Mouse (Mus musculus) midbrain, embryonic 10.5 days (tissue): ENCODE measurements around the gene Icam5. TPM values are rescaled to one million over a fixed set of nuclear protein-coding genes. Genes with fewer than 3 reads are reported as not detected.
A peak's percentile ranks its signal among the peaks of the same experiment; 100 is the strongest.

ENCODE experiments used
- DNase-seq: peaks from one replicate; pipeline ENCODE4 v3.0.0-alpha.2; 2017; ENCODE audit warnings: low spot score
- H3K27ac ChIP-seq: fragments of 300-500 bp; sonication (generic); replicated peaks from 2 replicates; pipeline ENCODE4 v1.5.1; 2016; ENCODE audit warnings: mild to moderate bottlenecking
- H3K27me3 ChIP-seq: fragments of 300-500 bp; sonication (generic); 2 replicates; pipeline ENCODE4 v1.6.1; 2016; ENCODE audit warnings: low read depth, mild to moderate bottlenecking; ENCODE audit not compliant: poor library complexity, severe bottlenecking
- H3K36me3 ChIP-seq: fragments of 300-500 bp; sonication (generic); 2 replicates; pipeline ENCODE4 v1.6.1; 2016; ENCODE audit warnings: mild to moderate bottlenecking, moderate library complexity
- H3K4me1 ChIP-seq: fragments of 300-500 bp; sonication (generic); 2 replicates; pipeline ENCODE4 v1.6.1; 2016
- H3K4me3 ChIP-seq: fragments of 300-500 bp; sonication (generic); 2 replicates; pipeline ENCODE4 v1.5.1; 2016; ENCODE audit warnings: mild to moderate bottlenecking, moderate library complexity
- H3K9me3 ChIP-seq: fragments of 300-500 bp; sonication (generic); replicated peaks from 2 replicates; pipeline ENCODE4 v1.6.1; 2016; ENCODE audit warnings: mild to moderate bottlenecking
- WGBS: fragments of 180-500 bp; shearing (Covaris S2); methylation state at CpG from one replicate; pipeline ENCODE4 v1.1.7; 2016; 5-methylcytosine and 5-hydroxymethylcytosine counted together
- polyA plus RNA-seq: library from polyadenylated mRNA; unstranded; fragments of >200 nt; fragmentation: Nextera tagmentation; extraction: Ambion mirVana; gene quantifications from 2 replicates; pipeline ENCODE4 v1.2.1, GENCODE M21; 2016

Icam5 gene
- polyA plus RNA-seq, 1 experiment from 2014 or later = not detected

- Histone ChIP-seq H3K9me3 (no peaks in the 10 kb centered on the region), H3K4me3 (no peak overlapping the region), H3K27ac (no peak overlapping the region), H3K36me3 (no peaks in the 10 kb centered on the region), H3K27me3 (peaks cover 69% of the 10 kb centered on the region), H3K4me1 (peaks cover 14% of the 10 kb centered on the region)
- WGBS = 35% methylated on average over 4 of the region's 4 CpGs
- no peak for DNase-seq
Measured at GRCm38 (mm10) chr9:21017177-21017575, 14.7 kb upstream of the Icam5 start.

GRCm38 (mm10) chr9:21018600-21018999 is 13.3 kb upstream of the Icam5 start:
- Histone ChIP-seq H3K9me3 (no peaks in the 10 kb centered on the region), H3K4me1 (peaks cover 14% of the 10 kb centered on the region), H3K36me3 (no peaks in the 10 kb centered on the region), H3K27ac (no peak overlapping the region), H3K4me3 (no peak overlapping the region), H3K27me3 (peaks cover 55% of the 10 kb centered on the region)
- no peak for DNase-seq
- WGBS = 81% methylated on average over 2 of the region's 2 CpGs

- Histone ChIP-seq H3K27me3 (peaks cover 39% of the 10 kb centered on the region), H3K4me3 (no peak overlapping the region), H3K4me1 (no peaks in the 10 kb centered on the region), H3K36me3 (no peaks in the 10 kb centered on the region), H3K27ac (no peak overlapping the region), H3K9me3 (no peaks in the 10 kb centered on the region)
- DNase-seq = no peak
- WGBS = 76% methylated on average over 3 of the region's 3 CpGs
Measured at GRCm38 (mm10) chr9:21021363-21021762, 10.5 kb upstream of the Icam5 start.

GRCm38 (mm10) chr9:21022288-21022687 is 9.6 kb upstream of the Icam5 start:
- Histone ChIP-seq H3K9me3 (no peaks in the 10 kb centered on the region), H3K4me1 (no peaks in the 10 kb centered on the region)
- WGBS = 66% methylated on average over 6 of the region's 6 CpGs

GRCm38 (mm10) chr9:21022726-21023125 is 9.1 kb upstream of the Icam5 start:
- H3K4me1 ChIP-seq = peaks cover 3% of the 10 kb centered on the region
- no peak for DNase-seq
- H3K27ac ChIP-seq = no peak overlapping the region
- no peaks in the 10 kb centered on the region for H3K36me3 ChIP-seq
- no peak overlapping the region for H3K4me3 ChIP-seq
- peaks cover 39% of the 10 kb centered on the region for H3K27me3 ChIP-seq
- H3K9me3 ChIP-seq = no peaks in the 10 kb centered on the region
- 86% methylated on average over 1 of the region's 1 CpGs for WGBS

More at GRCm38 (mm10) chr9:21022288-21022687, 9.6 kb upstream of the Icam5 start:
- DNase-seq = no peak
- H3K27me3 ChIP-seq = peaks cover 39% of the 10 kb centered on the region
- H3K27ac ChIP-seq = no peak overlapping the region
- H3K36me3 ChIP-seq = no peaks in the 10 kb centered on the region
- no peak overlapping the region for H3K4me3 ChIP-seq

GRCm38 (mm10) chr9:21025258-21025810 is 6.5 kb upstream of the Icam5 start:
- 69% methylated on average over 19 of the region's 19 CpGs for WGBS
- no peaks in the 10 kb centered on the region for H3K36me3 ChIP-seq
- peaks cover 51% of the 10 kb centered on the region for H3K27me3 ChIP-seq
- DNase-seq = no peak
- peaks cover 20% of the 10 kb centered on the region for H3K4me1 ChIP-seq
- H3K9me3 ChIP-seq = no peaks in the 10 kb centered on the region
- no peak overlapping the region for H3K27ac ChIP-seq
- H3K4me3 ChIP-seq = no peak overlapping the region

- DNase-seq = no peak
- Histone ChIP-seq H3K4me3 (no peak overlapping the region), H3K36me3 (no peaks in the 10 kb centered on the region), H3K9me3 (no peaks in the 10 kb centered on the region), H3K27me3 (peaks cover 66% of the 10 kb centered on the region), H3K27ac (no peak overlapping the region; the same call in 1 of the 2 replicates), H3K4me1 (peaks cover 35% of the 10 kb centered on the region)
- WGBS = 86% methylated on average over 12 of the region's 12 CpGs
Measured at GRCm38 (mm10) chr9:21026849-21027248, 5.0 kb upstream of the Icam5 start.

GRCm38 (mm10) chr9:21027774-21028290 is 4.0 kb upstream of the Icam5 start:
- DNase-seq = no peak
- peaks cover 76% of the 10 kb centered on the region for H3K27me3 ChIP-seq
- H3K9me3 ChIP-seq = no peaks in the 10 kb centered on the region
- H3K4me3 ChIP-seq = no peak overlapping the region
- no peak overlapping the region for H3K27ac ChIP-seq
- H3K36me3 ChIP-seq = no peaks in the 10 kb centered on the region
- WGBS = 54% methylated on average over 8 of the region's 8 CpGs
- H3K4me1 ChIP-seq = peaks cover 45% of the 10 kb centered on the region

GRCm38 (mm10) chr9:21028560-21029110 is 3.2 kb upstream of the Icam5 start:
- H3K27ac ChIP-seq = no peak overlapping the region; the same call in 1 of the 2 replicates
- H3K27me3 ChIP-seq = peaks cover 84% of the 10 kb centered on the region
- no peaks in the 10 kb centered on the region for H3K36me3 ChIP-seq
- WGBS = 75% methylated on average over 6 of the region's 6 CpGs
- H3K9me3 ChIP-seq = no peaks in the 10 kb centered on the region
- no peak overlapping the region for H3K4me3 ChIP-seq
- DNase-seq = no peak
- H3K4me1 ChIP-seq = peaks cover 53% of the 10 kb centered on the region

GRCm38 (mm10) chr9:21029291-21030054 is 2.4 kb upstream of the Icam5 start, which contains the start of gene Icam4:
Gene Icam4 (plus strand): TSS chr9:21029373.
- 3% methylated on average over 37 of the region's 37 CpGs for WGBS
- H3K27me3 ChIP-seq = peaks cover 92% of the 10 kb centered on the region
- H3K4me3 ChIP-seq = peak within 1 kb of the TSS; percentile 58
- peaks cover 55% of the 10 kb centered on the region for H3K4me1 ChIP-seq
- H3K36me3 ChIP-seq = no peaks in the 10 kb centered on the region
- peak within 1 kb of the TSS; percentile 72 for H3K27ac ChIP-seq
- no peaks in the 10 kb centered on the region for H3K9me3 ChIP-seq
- peak; percentile 84 for DNase-seq

GRCm38 (mm10) chr9:21030055-21030600 is 1.7 kb upstream of the Icam5 start:
- WGBS = 26% methylated on average over 22 of the region's 22 CpGs
- Histone ChIP-seq H3K9me3 (no peaks in the 10 kb centered on the region), H3K4me3 (peak overlapping the region; percentile 58), H3K27ac (no peak overlapping the region), H3K27me3 (peaks cover 99% of the 10 kb centered on the region), H3K36me3 (no peaks in the 10 kb centered on the region), H3K4me1 (peaks cover 61% of the 10 kb centered on the region)
- no peak for DNase-seq

GRCm38 (mm10) chr9:21030781-21031250 is 1.1 kb upstream of the Icam5 start:
- H3K4me1 ChIP-seq = peaks cover 67% of the 10 kb centered on the region
- H3K27me3 ChIP-seq = peaks cover 100% of the 10 kb centered on the region
- WGBS = under 1% methylated on average over 13 of the region's 13 CpGs

More at GRCm38 (mm10) chr9:21030781-21031250, 1.1 kb upstream of the Icam5 start:
- Histone ChIP-seq H3K27ac (no peak overlapping the region), H3K9me3 (no peaks in the 10 kb centered on the region), H3K36me3 (no peaks in the 10 kb centered on the region), H3K4me3 (peak overlapping the region; percentile 58)
- DNase-seq = peak; percentile 80
